Mouse (Mus musculus) thymus, postnatal 0 days (tissue): Measurements from ENCODE around the gene Tbc1d1. TPM values are rescaled to one million over a fixed set of nuclear protein-coding genes. Genes with fewer than 3 reads are reported as not detected.

Experiments
- DNase-seq: peaks from one replicate; pipeline ENCODE4 v3.0.0-alpha.2; 2015; ENCODE audit warnings: low spot score
- polyA plus RNA-seq: library from polyadenylated mRNA; unstranded; fragments of >200 nt; fragmentation: Nextera tagmentation; extraction: Ambion mirVana; gene quantifications from 2 replicates; pipeline ENCODE4 v1.2.1, GENCODE M21; 2015

Gene Tbc1d1
- polyA plus RNA-seq, 1 experiment from 2014 or later, result 18.5 TPM

DNA sequence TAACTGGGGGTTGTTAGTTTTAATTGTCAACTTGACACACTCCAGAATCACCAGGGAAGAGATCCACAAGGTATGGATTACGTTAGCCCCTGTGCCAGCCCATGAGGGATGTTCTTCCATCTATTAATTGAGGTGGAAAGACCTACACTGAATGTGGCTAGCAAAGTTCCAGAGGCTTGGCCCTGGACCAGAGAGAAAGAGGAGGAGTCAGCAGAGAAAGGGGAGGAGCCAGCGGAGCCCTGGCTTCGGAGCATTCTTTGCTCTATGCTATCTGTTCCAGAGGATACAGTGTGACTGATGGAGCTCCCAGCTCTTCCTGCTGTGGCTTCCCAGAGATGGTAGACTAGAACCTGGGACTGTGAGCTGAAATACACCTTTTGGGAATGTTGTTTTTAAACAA lies 50.3 kb downstream of the Tbc1d1 start:
- DNase-seq, result no peak

DNA sequence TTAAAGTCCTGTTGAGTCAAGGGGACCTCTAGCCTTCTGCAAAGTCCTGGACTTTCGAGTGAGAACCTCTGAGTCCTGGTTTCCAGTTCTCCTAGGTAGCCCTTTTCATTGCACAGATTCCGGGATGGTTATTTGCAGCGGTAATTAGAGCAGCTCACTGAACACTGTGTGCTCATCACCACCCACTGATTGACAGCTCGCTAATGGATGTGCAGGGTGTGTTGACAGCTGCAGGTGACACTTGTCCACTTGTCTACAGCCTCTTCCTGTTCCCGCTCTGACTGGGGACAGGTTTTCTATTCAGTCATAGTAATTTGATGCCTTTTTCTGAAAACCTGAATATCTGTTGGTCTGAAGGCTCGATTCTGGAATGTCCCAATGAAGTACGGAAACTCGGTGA lies 50.8 kb downstream of the Tbc1d1 start:
- no peak for DNase-seq

DNA sequence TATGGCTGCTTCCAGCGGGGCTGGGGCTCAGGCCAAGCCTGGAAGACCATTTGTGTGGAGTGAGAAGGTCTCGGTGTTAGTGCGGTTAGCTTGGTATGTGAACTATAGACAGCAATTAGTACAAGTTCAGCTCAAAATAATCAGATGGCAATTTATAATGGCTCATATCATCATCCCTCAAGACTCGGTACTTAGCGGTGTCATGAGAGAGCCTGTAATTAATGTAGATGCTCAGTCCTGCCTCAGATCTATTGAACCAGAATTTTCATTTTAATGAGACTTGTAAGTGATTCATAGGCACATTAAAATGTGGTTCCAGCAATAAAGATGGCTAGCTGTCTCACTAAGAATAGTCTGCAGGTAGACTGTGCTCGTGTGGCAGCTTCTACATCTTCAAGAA lies 51.7 kb downstream of the Tbc1d1 start:
- no peak for DNase-seq

DNA sequence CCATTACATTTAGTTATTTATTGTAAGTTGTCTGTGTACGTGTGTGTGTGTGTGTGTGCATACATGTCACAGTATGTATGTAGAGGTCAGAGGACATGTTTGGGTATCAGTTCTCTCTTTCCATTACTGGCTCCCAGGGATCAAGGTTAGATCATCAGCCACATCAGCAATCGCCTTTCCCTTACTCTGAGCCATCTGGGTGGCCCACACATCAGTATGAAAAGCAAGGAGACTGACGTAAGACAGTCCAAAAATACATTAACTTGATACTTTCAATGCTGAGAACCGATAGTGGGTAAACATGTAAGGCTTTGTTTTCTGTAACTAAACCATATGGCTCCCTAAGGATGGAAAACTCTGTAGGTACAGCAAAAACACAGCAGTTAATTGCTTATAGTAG lies 54.7 kb downstream of the Tbc1d1 start:
- DNase-seq, result no peak

DNA sequence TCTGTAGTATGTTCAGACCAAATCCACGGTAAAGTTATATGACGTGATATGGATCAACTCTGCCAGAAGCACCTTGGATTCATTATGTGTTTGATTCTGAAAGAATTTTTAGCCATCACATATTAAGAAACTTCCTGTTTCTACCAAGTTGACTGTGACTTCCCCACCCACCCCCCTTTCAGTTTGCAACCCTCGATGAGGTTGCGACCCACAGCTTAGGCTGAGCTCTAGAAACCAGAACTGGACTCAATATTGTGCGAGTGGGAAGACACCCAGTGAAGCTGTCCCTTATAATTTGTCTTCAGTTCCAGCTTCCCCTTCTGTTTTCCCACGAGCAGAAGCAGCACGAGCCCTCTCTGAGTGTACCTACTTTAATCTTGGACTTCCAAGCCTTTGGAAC lies 55.2 kb downstream of the Tbc1d1 start:
- no peak for DNase-seq

DNA sequence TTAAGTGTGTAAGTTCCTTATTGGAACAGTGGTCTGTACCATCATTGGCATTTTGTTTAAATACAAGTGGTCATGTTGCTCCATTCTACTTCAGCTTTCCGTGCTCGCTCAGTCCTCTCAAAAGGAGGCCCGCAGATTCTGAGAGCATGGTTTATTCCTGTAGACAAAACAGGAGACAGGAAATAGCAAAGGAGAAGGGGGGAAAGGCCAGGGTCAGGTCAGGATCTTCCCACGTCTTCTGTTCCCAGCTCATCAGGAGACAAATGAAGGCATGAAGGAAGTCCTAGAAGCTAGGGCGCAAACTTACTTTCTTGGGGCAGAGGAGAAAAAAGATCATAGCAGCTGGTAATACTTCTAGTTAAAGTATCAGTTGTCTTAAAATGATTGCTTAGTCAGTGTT lies 56.1 kb downstream of the Tbc1d1 start:
- no peak for DNase-seq

DNA sequence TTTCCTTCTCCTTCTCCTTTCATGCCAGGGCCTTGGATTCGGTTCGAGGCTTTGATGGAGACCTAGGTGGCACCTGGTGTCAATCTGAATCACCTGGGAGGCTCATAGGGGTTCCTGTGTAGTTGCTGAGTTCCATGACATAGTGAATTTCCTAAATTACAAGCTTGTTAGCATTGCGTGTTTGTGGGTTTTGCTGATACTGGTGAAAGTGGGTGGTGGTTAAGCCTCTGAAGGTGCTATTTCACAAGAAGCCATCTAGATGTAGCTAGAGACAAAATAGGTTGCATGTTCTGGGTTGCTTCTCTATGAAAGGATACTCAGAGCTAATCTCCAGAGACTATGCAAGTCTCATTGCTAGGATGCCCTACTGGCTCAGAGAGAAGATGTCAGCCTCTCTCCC lies 56.5 kb downstream of the Tbc1d1 start:
- DNase-seq, result no peak

DNA sequence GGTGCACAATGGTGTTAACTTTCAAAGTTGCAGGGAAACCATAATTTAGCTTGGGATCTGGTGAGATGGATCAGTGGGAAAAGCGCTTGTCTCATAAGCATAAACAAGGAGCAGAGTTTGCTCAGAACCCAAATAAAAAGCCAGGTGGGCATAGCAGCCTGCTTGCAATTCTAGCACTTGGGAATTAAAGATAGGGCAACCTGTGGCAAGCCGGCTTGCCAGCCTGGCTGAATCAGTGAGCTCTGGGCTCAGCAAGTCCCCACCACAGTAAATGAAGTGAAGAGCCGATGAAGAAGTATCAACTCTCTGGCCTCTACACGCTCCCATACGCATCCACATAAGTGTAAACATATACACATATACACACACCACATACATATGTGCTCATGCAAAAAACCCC lies 59.7 kb downstream of the Tbc1d1 start:
- no peak for DNase-seq

DNA sequence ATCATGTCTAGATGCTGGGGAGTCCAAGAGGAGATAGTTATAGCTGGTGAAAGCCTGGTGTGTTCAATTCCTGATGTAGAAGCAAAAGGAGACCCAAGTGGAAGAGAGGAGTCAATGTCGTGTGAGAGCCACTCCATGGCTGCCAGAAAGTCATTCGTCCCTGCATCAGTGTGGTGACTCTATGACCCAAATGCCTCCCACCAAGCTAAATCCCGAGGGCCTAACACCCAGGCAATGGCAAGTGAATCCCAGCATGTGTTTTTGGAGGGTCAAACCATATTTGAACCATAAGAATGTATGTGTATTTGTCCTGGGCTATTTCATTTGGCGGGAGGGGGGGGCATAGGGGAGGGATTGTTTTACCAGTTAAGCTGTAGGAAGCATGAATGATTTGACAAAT lies 60.2 kb downstream of the Tbc1d1 start:
- no peak for DNase-seq

DNA sequence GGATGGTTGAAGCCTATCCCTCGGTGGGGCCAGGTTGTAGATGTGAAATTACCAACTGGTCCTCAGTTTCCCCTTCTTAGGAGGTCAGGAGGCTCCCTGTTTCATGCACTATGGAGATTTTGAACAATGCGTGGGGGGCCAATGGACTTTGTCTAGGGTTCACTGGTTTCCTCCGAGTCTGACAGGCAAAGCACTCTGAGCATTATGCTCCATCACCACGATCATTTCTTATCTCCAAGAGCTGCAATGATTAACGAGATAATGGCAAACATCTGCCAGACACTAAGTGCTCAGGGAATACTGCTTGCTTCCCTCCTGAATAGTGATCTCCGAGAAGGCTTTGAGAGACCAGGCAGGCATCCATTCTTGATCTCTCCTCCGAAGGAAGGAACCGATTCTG lies 61.2 kb downstream of the Tbc1d1 start:
- DNase-seq, result no peak

DNA sequence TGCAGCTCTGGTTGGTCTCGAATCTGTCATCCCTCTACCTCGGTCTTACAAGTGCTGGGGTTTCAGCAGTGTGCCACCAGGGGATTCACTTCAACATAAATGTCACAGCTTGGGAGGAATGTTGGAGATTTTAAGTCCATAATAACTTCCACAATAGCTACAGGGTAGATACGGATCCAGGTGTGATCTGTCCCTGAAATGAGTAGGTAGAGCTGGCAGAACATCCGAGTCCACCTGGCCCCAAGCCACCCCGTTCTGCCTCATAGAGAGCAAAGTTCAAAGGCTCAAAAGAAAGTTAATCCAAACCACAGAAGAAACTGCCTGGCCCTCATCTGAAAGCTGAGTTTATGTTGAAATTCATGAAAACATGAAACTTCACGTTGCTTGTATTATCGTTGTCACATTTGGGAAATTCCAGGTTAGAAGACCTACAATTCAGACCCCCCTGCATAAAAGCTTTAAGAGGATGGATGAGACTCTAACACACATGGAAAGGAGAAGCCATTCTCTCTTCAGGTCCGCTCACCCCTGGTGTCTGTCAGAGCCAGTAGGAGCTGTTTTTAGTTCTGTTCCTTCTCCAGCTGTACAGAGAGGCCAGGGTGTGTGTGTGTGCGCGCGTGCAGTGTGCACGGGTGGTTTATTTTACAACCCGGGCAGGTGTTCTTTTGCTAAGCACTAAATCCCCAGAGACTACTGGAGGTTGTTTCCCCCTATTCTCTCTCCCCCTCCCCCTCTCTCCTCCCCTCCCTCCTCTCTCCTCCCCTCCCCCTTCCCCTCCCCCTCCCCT lies 61.9 kb downstream of the Tbc1d1 start:
- peak; percentile 77 for DNase-seq

DNA sequence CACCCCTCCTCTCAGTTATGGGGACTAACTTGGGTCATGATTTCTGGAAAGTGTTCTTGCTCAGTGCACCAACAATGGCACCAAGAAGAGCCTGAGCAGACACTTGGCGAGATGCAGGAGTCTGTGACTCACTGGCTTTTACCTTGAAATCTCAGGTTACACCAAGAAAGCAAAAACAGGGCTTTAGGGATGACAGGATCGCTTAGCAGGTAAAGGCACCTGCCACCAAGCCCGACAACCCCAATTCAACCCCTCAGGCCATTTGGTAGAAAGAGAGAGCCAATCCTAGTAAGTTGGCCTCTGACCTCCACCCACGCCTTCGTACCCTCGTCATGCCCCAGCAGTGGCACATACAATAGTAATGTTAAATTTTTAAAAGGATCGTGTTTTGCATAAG lies 62.5 kb downstream of the Tbc1d1 start:
- no peak for DNase-seq

DNA sequence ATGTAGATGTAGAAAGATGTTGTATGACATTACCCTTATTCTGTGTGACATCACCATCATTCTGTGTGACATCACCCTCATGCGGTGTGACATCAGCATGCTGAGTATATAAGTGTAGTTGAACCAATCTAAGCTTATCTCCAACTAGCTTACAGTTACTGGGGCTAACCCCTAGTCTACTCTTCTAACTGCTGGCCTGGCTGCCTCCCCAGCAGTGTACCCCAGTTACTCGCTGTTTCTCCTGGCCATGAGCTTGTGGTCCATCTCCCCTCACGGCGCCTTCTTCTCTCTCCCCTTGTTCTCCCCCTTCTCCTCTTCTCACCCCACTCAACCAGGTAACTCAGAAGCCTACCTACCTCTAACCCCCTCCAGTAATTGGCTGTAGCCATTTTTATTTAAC lies 64.7 kb downstream of the Tbc1d1 start:
- DNase-seq, result no peak

DNA sequence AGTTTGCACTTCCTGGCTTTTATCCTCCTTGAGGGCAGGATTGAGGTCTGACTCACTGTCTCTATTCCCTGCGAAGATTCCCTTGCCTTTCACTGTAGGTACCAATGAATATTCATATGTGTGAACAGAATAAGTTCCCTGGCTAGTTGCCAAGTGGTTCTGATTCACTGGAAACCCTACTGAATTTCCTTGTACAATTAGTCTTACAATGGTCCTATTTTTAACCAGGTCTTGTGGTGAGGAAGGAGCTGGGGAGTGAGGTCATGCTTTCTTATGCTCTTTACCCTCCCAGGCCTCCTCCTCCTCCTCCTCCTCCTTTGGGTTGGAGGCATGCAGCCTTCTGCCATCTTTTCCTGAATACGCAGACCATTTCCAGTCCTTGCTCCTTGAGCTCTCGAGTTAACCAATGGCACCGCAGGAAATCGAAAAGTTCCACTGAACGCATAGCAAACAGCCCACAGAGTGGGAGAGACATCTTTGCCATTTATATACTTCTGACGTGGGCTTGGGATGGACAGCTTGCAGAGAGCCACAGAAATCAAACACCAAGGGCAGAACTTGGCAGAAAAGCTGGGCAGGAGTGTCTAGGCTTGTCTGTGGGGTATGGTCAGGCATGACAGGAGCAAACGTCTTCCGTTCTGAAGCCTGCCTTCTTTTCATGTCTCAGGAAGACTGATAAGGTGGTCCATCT lies 68.8 kb downstream of the Tbc1d1 start:
- DNase-seq, result no peak

DNA sequence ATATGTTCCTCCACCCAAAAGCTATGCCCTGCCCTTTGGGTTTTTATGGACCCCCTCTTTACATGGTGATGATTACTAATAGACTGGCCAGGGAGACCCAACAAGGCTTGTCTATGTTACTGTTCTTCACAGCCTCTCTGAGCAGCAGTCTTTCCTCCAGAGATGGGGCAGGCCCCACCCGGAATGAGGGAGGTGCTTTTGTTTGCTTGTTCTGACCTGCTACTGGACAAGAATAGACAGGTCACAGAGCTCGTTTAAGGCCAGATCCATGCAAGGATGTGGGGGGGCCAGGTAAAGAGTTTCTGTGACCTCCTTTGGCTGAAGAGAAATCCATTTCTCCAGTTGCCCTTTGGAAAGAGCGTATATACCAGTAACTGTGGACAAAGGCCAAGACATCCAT lies 72.1 kb downstream of the Tbc1d1 start:
- no peak for DNase-seq

DNA sequence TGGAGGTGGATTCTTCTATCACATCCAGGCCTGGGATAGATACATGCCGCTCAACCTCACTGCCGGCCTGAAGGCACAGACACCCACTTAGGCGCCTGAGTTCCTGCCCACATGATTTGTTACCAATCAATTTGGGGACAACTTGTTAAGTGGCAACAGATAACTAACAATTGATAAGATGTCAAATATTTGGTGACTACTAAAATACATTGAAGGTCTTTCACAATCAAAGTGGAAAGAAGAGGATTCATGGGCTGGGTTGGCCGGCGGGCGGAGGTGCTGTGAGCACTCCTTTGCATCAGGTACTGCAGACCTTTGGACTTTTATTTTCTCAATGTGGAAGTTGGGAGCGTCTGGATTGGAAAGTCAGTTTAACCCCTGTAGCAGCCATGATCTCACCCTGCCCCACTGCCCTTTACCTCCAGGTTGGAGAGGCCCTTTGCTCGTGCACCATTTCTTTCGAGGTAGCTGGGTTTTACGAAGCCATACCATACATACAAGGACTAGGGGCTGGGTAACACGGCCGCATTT lies 73.3 kb downstream of the Tbc1d1 start:
- DNase-seq, result no peak

DNA sequence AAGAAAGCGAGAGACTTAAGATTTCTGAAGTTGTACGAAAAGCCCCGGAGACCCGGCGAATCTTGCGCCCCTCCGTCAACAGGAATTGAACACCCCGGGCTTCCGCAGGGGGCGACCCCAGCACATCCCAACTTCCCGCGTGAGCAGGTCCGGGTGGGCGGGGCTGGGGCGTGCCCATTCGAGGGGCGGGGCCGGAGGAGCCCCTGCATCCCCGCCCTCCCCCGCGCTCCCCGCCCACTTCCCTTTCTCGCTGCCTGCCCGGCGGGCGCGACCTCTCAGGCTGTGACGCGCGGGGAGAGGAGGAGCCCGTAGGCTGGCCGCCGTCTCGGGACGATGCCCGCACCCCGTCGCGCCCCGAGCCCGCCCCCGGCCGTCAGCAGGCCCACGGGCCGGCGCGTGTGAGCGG lies 74.0 kb downstream of the Tbc1d1 start:
- peak; percentile 96 for DNase-seq

DNA sequence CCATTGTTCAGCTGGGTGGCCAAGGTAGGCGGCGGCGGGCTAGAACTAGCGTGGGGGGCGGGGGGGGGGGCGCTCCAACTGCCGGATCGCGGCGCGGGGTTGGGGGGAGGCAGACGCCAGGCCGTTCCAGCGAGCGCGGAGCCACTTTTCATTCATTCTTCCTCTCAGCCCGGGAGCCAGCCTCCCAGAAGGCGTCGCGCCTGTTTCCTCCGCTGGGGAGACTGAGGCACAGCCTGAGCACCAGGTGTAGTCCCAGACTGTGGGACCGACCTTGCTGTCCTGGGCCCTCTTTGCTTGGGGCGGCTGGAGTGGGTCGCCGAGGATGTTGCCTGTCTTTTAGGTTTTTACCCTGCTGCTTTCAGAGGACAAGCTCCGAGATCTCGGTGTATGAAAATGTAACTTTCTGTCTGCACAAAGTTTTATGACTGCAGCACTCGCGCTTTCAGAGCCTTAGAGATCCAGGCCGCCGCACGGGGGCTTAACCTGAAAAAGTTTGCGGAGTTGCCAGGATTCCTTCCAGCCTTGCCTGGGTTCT lies 74.5 kb downstream of the Tbc1d1 start:
- peak; percentile 56 for DNase-seq

DNA sequence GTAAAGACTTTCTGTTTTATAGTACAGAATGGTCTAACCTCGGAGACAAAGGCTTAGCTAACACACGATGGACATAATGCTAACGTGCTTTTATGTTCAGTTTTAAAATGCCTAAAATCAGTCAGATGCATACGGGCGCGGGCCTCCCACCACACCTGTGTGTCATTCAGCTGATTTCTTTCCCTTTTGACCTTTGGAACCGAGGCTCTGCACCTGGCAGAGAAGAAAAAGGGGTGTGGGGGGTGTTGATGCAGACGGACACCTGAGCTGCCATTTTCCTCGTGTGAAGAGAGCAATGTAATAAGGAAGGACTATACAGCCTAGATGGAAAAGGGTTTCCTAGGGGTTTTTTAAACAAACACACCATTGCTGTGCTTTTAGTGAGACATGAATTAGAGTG lies 76.8 kb downstream of the Tbc1d1 start:
- no peak for DNase-seq

DNA sequence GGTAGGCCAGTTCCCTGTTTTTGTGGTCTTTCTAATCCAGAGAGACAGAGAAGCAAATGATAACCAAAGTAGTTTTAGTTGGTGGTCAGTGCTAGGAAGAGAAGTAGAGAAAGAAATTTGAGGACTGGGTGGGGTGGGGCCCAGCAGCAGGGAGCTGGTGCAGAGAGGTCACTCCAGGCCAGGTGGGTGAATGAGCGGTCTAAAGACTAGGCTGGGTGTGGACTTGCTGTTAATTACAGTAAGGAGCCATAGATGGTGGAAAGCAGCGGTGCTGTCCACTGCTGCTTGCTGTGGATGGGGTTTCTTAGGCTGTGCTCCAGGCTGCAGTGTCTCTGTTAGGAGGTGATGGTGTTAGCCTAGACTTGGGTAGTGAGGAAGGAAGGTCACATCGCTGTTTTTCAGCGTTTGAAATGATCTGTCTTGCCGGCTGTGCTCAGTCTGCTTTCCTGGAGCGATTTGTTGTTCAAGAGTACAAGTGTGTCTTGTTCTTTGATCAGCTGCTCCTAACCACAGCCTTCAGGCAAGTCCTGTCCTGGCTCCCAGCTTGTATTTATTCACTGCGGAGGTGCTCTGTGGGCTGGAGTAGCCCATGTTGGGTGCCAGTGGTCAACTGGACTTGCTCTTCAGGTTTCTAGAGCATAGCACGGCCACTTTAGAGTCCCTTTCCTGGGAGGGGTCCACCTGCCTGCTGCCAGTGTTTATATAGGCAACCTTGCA lies 78.3 kb downstream of the Tbc1d1 start:
- DNase-seq, result peak; percentile 57

DNA sequence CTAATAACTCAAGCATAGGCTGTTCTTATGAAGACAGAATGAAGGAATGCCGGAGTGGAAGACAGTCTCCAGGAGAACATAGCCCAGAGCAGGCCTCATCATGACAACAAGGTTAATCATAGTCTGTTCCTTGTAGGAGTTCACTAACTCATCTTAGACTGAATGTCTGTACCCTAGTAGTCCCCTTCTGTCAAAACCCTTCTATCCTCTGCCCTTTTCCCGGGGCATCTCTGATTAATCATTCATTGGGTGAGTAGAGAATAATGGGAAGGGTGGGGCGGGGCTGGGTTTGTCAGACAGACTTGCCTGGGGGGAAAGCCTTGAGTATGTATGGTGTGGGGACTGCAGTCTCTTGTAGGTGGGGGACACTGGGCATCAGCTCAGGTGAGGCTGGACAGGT lies 79.1 kb downstream of the Tbc1d1 start:
- no peak for DNase-seq

DNA sequence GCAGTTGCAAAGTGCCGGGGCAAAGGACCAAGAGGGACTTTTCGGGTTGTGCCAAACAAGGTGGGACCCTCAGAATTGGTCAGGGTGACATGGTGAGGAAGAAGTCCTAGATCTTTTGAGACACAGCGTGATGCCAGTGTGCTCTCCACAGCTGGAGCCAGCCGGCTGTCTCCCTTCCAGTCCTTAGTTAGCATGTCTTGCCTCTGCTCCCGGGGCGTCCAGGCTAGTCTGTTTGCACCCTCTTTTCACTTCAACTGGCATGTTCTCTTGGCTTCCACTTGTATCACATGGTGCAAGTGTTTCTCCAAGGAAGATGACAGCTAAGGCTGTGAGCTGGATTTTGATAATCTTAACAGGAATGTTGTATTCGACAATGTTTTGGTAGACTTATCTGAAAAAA lies 80.5 kb downstream of the Tbc1d1 start:
- DNase-seq, result no peak
